Mouse (Mus musculus) kidney, embryonic 16.5 days (tissue): ENCODE data around the gene Sec24b. TPM values are rescaled to one million over a fixed set of nuclear protein-coding genes. Genes with fewer than 3 reads are reported as not detected.

Experiments used
- ATAC-seq: fragments of 200-750 bp; cut with Nextera tagmentation; 2 replicates; pipeline ENCODE4 v1.8.0; 2017; ENCODE audit warnings: moderate TSS enrichment; ENCODE audit not compliant: low FRiP score, low TSS enrichment
- H3K27ac ChIP-seq: fragments of 300-500 bp; sonication (generic); 2 replicates; pipeline ENCODE4 v1.5.1; 2014; ENCODE audit warnings: low read length
- H3K27me3 ChIP-seq: fragments of 300-500 bp; sonication (generic); 2 replicates; pipeline ENCODE4 v1.6.1; 2014; ENCODE audit warnings: low read length, control low read depth, mixed read lengths; ENCODE audit not compliant: insufficient read depth
- H3K36me3 ChIP-seq: fragments of 300-500 bp; sonication (generic); 2 replicates; pipeline ENCODE4 v1.6.1; 2014; ENCODE audit warnings: low read length, control low read depth, mixed read lengths; ENCODE audit not compliant: insufficient read depth
- H3K4me1 ChIP-seq: fragments of 300-500 bp; sonication (generic); 2 replicates; pipeline ENCODE4 v1.6.1; 2014; ENCODE audit warnings: low read length, control low read depth, mixed read lengths; ENCODE audit not compliant: insufficient read depth
- H3K4me2 ChIP-seq: fragments of 300-500 bp; sonication (generic); replicated peaks from 2 replicates; pipeline ENCODE4 v1.6.1; 2014; ENCODE audit warnings: low read depth, low read length
- H3K4me3 ChIP-seq: fragments of 300-500 bp; sonication (generic); 2 replicates; pipeline ENCODE4 v1.5.1; 2014; ENCODE audit warnings: mild to moderate bottlenecking, low read length
- H3K9ac ChIP-seq: fragments of 300-500 bp; sonication (generic); replicated peaks from 2 replicates; pipeline ENCODE4 v1.6.1; 2014; ENCODE audit warnings: low read length
- H3K9me3 ChIP-seq: fragments of 300-500 bp; sonication (generic); 2 replicates; pipeline ENCODE4 v1.6.1; 2016; ENCODE audit warnings: low read length, control low read depth
- WGBS: fragments of 180-500 bp; shearing (Covaris S2); extraction: QIAGEN DNeasy Blood & Tissue Kit; methylation state at CpG from one replicate; pipeline ENCODE4 v1.1.7; 2014; 5-methylcytosine and 5-hydroxymethylcytosine counted together
- polyA plus RNA-seq: library from polyadenylated mRNA; unstranded; fragments of >200 nt; fragmentation: Nextera tagmentation; extraction: Ambion mirVana; gene quantifications from 2 replicates; pipeline ENCODE4 v1.2.1, GENCODE M21; 2015

Sec24b gene
- polyA plus RNA-seq, 1 experiment from 2014 or later: 35.3 TPM

DNA sequence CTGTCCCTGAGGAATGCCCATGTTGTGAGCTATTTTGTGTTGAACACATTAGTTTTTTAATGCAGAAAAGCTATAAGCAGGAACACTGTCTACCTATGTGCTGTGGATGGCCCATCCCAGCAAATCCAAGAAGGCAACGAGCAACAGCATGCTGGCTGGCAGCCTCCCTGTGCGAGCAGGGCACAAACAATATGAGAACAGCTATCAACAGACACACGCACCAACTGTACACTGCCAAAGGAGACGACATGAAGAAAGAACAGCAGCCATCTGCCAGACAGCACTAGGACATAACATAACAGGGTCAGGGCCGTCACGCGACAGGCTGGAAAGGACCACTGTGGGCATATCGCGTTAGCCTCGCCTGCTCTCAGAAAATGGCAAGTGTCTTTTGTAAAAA, 35.2 kb downstream of the Sec24b start:
- no peak for ATAC-seq
- Histone ChIP-seq H3K9ac (no peak overlapping the region), H3K4me3 (no peak overlapping the region), H3K9me3 (no peaks in the 10 kb centered on the region), H3K4me2 (no peak overlapping the region), H3K27me3 (no peaks in the 10 kb centered on the region), H3K36me3 (peaks cover 56% of the 10 kb centered on the region), H3K27ac (no peak overlapping the region), H3K4me1 (no peaks in the 10 kb centered on the region)
- 91% methylated on average over 10 of the region's 10 CpGs for WGBS

DNA sequence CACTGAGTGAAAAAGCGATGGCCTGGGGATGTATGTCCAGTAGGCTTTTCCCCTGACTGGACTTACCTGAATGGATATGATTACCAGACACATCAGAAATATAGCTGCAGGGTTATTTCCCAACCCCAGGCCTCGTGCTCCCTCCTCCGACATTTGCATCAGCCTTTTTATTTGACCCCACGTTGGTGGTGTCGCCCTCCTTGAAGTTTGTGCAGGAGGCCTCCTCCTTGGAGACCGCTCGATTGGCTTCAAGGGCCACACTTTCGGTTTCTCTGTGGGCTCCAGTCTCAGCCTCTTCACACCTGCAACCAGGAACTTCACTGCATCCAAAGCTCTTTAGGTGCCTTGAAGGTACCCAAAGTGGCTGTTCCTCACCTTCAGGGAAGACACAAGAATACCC, 35.8 kb downstream of the Sec24b start:
- no peak for ATAC-seq
- Histone ChIP-seq H3K27me3 (no peaks in the 10 kb centered on the region), H3K4me1 (no peaks in the 10 kb centered on the region), H3K27ac (no peak overlapping the region), H3K4me2 (no peak overlapping the region), H3K36me3 (peaks cover 50% of the 10 kb centered on the region), H3K9ac (no peak overlapping the region), H3K4me3 (no peak overlapping the region), H3K9me3 (no peaks in the 10 kb centered on the region)
- WGBS: 93% methylated on average over 8 of the region's 8 CpGs

DNA sequence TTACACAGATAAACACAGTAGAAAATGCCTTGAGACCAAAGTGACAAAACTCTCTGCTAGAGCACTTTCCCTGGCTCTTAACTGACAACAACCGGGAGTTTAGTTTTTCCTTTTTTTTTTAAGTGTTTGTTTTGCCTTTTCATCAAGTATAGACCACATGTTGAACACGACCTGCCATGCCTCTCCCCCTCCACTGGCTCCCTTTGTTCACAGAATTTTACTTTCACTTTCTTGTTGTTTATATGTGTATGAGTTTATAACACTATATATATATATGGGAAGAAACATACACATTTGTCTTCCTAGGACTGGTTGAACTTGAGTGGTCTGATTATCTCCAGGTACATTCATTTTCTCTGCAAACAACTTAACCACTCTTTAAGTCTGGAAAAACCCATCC, 48.4 kb downstream of the Sec24b start:
- no peaks in the 10 kb centered on the region for H3K27me3 ChIP-seq
- no peak for ATAC-seq
- no peaks in the 10 kb centered on the region for H3K9me3 ChIP-seq
- H3K4me1 ChIP-seq: no peaks in the 10 kb centered on the region
- no peak overlapping the region for H3K4me2 ChIP-seq
- no peak overlapping the region for H3K4me3 ChIP-seq
- H3K36me3 ChIP-seq: peaks cover 39% of the 10 kb centered on the region
- H3K27ac ChIP-seq: no peak overlapping the region
- H3K9ac ChIP-seq: no peak overlapping the region
- 71% methylated on average over 2 of the region's 2 CpGs for WGBS

DNA sequence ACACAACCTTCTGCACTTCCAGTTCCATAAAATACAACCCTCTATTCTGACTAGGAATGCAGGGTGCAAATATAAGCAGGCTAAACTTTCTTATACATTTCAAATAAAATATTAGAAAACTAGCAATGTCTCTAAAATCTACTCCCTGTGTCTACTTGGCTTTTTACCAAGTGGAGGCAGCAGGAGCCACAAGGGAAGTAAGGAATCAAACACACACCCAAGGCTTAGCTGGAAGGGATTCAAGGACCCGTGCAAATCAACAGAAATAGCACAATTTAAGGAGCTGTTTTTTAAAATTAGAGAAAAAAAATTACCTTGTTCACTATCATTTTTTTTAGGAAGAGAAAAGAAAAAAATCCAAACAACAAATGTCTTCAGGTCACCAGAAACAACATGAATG, 50.1 kb downstream of the Sec24b start:
- WGBS: 80% methylated on average over 1 of the region's 1 CpGs
- Histone ChIP-seq H3K4me1 (no peaks in the 10 kb centered on the region), H3K4me2 (no peak overlapping the region), H3K9me3 (no peaks in the 10 kb centered on the region), H3K4me3 (no peak overlapping the region), H3K27ac (no peak overlapping the region), H3K9ac (no peak overlapping the region), H3K36me3 (peaks cover 49% of the 10 kb centered on the region), H3K27me3 (no peaks in the 10 kb centered on the region)
- no peak for ATAC-seq

DNA sequence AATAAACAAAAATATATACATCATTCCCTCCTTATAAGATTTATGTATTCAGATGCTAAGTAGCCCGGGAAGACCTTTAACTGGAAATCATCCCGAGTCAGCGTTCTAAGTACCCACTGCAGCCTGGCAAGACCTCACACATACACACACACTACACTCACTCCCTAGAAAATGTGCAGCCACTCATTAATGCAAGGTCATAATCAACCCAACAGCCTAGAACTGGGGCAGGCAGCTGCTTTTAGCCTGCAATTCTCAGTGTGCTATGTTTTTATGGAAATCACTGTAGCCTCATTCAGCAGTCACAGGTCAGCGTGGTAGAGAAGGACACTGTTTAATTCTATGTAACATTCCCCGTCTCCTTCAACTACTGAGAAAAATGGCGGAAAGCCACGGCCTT, 55.2 kb downstream of the Sec24b start:
- no peaks in the 10 kb centered on the region for H3K27me3 ChIP-seq
- ATAC-seq: no peak
- H3K27ac ChIP-seq: no peak overlapping the region
- H3K9me3 ChIP-seq: no peaks in the 10 kb centered on the region
- H3K4me1 ChIP-seq: no peaks in the 10 kb centered on the region
- H3K9ac ChIP-seq: no peak overlapping the region
- H3K4me2 ChIP-seq: no peak overlapping the region
- no peak overlapping the region for H3K4me3 ChIP-seq
- WGBS: 80% methylated on average over 7 of the region's 7 CpGs
- peaks cover 60% of the 10 kb centered on the region for H3K36me3 ChIP-seq

DNA sequence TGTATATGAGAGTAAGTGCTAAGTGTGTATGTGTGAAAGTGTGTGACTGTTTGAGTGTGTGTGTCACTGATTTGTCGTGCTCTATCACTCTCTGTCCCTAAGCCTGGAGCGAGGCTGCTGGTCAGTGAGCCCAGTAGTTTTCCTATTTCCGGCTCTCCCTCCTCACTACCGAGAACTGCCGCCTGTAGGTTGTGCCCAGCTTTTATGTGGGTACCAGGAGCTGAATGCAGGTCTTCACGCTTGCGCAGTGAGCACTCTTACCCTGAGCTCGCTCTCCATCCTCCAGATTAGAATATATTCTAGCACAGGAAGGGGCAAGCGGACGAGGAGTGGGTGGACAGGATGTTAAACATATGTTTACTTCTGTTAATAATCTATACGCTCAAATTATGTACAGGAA, 60.4 kb downstream of the Sec24b start:
- peaks cover 69% of the 10 kb centered on the region for H3K36me3 ChIP-seq
- ATAC-seq: no peak
- 96% methylated on average over 11 of the region's 11 CpGs for WGBS

DNA sequence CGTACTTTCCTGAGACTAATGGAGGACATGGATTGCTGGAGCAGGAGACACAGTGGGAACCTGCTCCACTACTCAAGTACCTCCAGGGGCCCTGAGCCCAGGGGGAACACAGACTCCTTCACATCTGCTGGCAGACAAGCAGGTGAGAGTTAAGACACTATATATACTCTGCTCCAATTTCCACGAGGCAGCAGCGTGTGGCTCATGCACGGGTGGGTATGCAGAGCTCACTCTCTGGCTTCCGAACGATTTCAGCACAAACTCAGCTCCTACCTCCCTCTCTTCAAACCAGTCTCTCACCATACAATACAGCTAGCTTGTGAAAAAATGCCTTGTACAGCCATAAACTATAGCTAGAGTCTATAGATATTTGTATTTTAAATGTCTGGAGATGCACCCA, 62.8 kb downstream of the Sec24b start:
- Histone ChIP-seq H3K9me3 (no peaks in the 10 kb centered on the region), H3K4me1 (no peaks in the 10 kb centered on the region), H3K27ac (no peak overlapping the region), H3K27me3 (no peaks in the 10 kb centered on the region), H3K4me2 (no peak overlapping the region), H3K36me3 (peaks cover 77% of the 10 kb centered on the region), H3K4me3 (no peak overlapping the region), H3K9ac (no peak overlapping the region)
- no peak for ATAC-seq
- 86% methylated on average over 6 of the region's 6 CpGs for WGBS

More for the DNA sequence above, 60.4 kb downstream of the Sec24b start:
- Histone ChIP-seq H3K27me3 (no peaks in the 10 kb centered on the region), H3K4me2 (no peak overlapping the region), H3K4me3 (no peak overlapping the region), H3K9ac (no peak overlapping the region), H3K27ac (no peak overlapping the region), H3K4me1 (no peaks in the 10 kb centered on the region), H3K9me3 (no peaks in the 10 kb centered on the region)

DNA sequence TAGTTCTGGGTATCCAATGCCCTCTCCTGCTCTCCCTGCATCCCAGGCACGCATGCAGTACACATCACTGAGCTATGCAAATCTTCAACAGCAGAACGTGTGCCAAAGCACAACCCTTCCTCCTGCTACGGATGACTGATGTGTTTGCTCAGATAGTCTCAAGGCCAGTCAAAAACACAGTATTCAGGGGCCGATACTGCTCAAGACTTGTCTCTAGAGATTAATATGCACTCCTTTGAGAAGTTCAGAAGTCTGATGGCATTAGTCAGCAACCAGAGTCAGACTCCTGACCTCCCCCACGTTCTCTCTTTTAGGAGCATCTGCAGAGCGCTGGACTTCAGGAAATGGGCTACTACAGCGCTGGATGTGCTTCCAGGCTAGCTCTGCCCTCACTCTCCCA, 63.4 kb downstream of the Sec24b start:
- H3K27me3 ChIP-seq: no peaks in the 10 kb centered on the region
- no peak overlapping the region for H3K9ac ChIP-seq
- no peak for ATAC-seq
- H3K36me3 ChIP-seq: peaks cover 79% of the 10 kb centered on the region
- no peak overlapping the region for H3K4me3 ChIP-seq
- H3K27ac ChIP-seq: no peak overlapping the region
- 69% methylated on average over 7 of the region's 7 CpGs for WGBS
- no peaks in the 10 kb centered on the region for H3K4me1 ChIP-seq
- no peaks in the 10 kb centered on the region for H3K9me3 ChIP-seq
- no peak overlapping the region for H3K4me2 ChIP-seq

DNA sequence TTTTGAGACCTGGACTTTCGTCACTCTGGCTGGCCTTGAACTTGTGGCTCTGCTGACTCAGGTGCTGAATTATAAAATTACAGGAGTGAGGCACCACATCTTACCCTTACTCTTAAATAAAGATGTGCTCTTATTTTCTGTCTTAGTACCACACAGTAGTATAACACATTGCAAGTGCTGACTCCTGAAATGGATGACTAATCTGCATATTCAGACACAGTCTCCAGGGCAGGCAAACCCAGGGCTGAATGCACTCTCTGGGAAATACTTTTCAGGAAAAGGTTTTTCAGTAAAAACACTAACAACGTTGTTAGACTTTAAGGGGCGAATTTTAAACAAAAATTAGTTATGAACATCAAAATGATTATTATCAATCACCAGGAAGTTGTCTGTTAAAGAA, 64.0 kb downstream of the Sec24b start:
- Histone ChIP-seq H3K4me3 (no peak overlapping the region), H3K36me3 (peaks cover 81% of the 10 kb centered on the region), H3K4me2 (no peak overlapping the region), H3K27ac (no peak overlapping the region), H3K27me3 (no peaks in the 10 kb centered on the region), H3K4me1 (no peaks in the 10 kb centered on the region), H3K9ac (no peak overlapping the region), H3K9me3 (no peaks in the 10 kb centered on the region)
- ATAC-seq: no peak
- 83% methylated on average over 3 of the region's 3 CpGs for WGBS

DNA sequence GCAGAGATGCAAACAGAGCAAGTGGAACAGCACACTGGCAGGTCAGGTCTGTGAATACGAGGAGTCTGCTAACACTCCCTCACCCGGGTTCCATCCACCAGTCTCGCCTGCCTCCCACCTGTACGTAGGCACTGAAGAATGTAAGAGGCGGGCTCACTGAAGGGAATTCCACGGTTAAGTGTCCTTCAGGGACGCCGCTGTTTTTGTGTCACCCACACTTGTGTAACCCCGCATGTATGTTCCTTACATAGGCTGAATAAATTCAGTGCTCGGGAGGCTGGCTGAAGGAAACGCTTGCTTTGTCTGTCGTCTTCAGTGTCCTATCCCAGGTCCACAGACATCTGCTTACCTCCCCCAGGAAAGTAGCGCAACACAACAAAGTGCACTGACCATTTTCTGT, 74.1 kb downstream of the Sec24b start:
- 97% methylated on average over 13 of the region's 13 CpGs for whole genome bisulfite sequencing
- H3K4me3 ChIP-seq: no peak overlapping the region
- ATAC-seq: no peak
- H3K4me1 ChIP-seq: no peaks in the 10 kb centered on the region
- no peaks in the 10 kb centered on the region for H3K27me3 ChIP-seq
- H3K36me3 ChIP-seq: peaks cover 87% of the 10 kb centered on the region
- no peaks in the 10 kb centered on the region for H3K9me3 ChIP-seq
- H3K9ac ChIP-seq: no peak overlapping the region
- H3K27ac ChIP-seq: no peak overlapping the region
- H3K4me2 ChIP-seq: no peak overlapping the region

DNA sequence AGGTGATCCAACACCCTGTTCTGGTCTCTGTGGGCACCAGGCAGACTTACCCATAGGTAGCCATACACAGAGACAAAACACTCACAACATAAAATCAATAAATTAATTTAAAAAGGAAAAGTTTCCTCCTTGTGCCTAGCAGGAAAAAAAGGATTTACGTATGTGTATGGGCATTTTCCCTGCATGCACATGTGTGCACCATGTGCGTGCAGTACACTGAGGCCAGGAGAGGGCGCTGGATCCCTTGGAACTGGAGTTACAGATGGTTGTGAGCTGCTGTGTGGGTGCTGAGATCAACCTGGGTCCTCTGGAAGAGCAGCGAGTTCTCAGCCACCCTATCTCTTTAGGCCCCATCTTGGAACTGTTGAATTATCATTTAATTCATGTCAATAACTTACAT, 76.0 kb downstream of the Sec24b start:
- no peak for ATAC-seq
- 92% methylated on average over 4 of the region's 4 CpGs for WGBS
- peaks cover 79% of the 10 kb centered on the region for H3K36me3 ChIP-seq

More for the DNA sequence above, 76.0 kb downstream of the Sec24b start:
- no peak overlapping the region for H3K27ac ChIP-seq
- no peaks in the 10 kb centered on the region for H3K9me3 ChIP-seq
- H3K4me2 ChIP-seq: no peak overlapping the region
- H3K4me1 ChIP-seq: no peaks in the 10 kb centered on the region
- H3K27me3 ChIP-seq: no peaks in the 10 kb centered on the region
- H3K4me3 ChIP-seq: no peak overlapping the region
- no peak overlapping the region for H3K9ac ChIP-seq
